Mouse (Mus musculus): ENCODE results near the gene Sorcs3.

The Sorcs3 gene

DNA sequence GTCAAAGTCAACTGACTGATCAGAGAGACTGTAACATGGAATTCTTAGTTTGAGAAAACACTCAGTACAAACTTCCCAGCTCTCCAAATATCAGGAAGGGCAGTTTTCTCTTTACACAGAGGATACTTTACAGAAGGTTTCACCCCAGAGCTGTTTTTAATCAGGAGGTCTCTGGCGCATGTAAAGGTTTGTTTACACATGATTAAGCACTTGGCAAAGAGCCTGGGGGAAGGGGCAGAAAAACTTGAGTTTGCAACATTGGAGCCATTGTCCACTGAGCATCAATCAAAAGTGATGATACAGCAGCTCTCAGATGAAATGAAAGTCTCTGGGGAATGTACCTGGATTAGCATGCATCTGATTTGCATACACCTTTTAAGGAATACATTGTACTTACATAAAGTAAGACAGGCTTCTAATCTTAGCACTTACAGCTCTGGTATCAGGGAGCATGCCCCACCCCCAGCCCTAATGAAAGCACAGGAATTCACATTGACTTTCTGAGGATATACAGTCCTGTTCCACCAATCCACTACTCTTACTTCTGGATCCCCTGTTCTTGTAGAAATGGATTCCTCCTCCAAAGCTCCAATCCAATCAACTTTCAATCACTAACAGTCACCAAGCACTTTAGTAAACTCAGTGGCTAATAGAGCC lies 500.6 kb downstream of the Sorcs3 start:
- peak; percentile 13 for DNase-seq (ENCODE audit: low read depth, low spot score)

DNA sequence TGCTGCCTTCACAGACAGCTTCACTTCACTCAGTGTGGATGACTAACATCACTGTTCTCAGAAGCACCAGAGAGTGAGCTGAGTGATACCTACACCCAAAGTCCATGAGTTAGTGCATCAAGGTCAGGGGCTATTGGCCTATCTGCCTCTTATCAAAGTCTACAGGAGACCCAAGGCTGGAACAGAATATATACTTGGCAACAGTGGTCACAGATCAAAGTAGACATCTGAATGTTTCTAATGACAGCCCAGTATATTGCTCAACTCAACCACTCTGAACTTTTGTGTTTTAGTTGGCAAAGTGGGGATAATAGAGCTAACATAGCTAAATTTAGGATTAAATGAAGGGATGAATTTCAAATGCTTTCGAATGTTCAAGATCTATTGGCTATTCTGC lies 501.1 kb downstream of the Sorcs3 start:
- no peak for DNase-seq (ENCODE audit: low read depth, low spot score)

DNA sequence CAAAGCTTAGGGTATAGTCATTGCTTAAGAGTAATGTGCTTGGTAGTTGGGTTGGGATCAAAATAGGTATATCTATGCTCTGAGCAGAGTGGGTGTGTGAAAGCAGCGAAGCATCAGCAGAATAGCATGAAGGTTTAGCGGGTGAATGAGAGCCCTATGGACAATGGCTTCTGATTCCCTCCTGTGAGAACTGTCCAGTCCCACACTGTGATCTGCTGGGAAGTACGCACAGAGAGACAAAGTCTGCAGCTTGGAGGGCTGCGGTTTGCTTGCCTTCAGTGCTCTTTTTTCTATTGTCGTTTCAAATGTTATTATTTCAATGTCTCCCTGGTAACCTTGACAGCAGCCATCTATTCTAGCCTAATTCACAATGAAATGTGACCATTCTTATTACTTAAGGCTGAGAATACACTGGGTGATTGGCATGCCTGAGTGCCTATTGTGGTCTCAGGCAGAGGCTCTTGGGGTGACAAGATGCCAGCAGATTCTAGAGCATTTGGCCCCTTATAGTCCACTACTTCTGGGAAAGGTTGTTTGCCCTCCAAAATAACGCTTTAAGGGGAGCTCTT lies 520.1 kb downstream of the Sorcs3 start:
- DNase-seq (ENCODE audit: low read depth, low spot score) = no peak

DNA sequence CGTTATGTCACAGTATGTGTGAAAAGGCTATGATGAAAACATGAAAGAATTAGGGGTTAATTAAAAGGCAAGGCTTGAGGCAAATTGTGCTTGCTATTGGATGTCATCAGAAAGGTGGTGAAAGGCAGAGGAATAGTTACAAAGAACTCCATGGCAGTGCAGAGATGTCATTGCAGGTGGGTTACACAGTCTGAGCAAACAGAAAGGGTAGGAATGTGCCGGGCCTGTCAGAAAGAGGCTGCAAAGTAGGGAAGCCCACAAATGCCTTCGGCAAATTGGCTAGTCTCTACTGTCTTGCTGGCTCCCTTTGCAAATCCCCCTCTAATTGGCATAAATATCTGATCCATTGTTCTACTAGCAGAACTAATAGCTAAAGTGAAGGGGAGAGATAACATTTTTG lies 521.2 kb downstream of the Sorcs3 start:
- no peak for DNase-seq (ENCODE audit: low read depth, low spot score)

DNA sequence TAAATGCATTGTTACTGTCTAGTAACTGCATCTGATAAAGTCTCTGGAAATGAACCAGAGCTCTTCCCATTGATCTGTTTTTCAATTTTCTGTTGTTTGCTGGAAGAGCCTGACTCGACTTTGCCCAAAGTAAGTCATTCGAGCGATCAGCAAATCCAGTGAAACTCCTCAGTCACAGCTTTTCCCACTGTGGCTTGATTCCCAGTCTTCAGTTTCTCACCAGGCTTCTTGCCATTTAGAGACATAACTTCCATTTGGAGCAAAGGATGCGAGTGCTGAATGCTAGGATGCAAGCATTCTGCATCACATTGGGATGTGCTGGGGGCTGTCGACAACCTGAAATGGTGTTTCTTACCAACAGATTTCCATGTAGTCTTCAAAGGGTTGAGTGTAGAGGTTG lies 521.8 kb downstream of the Sorcs3 start:
- DNase-seq (ENCODE audit: low read depth, low spot score) = no peak

DNA sequence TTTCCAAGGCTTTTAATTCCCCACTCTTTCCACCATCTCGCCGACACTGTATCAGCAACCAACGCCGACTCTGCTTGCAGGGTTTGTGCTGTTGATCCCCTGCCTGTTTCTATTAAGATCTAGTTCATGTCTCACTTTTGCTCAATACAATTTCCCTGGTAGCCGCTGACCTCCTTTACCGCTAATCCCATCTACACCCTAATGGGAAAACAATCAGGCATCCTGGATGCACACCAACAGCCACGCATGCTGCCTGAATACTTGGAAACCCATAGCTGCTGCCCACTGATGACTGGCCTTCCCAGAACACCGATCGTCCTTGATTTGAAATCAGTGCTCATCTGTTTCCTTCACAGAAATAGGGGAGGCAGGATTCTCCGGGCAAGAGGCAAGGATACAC lies 525.9 kb downstream of the Sorcs3 start:
- DNase-seq (ENCODE audit: low read depth, low spot score) = no peak

DNA sequence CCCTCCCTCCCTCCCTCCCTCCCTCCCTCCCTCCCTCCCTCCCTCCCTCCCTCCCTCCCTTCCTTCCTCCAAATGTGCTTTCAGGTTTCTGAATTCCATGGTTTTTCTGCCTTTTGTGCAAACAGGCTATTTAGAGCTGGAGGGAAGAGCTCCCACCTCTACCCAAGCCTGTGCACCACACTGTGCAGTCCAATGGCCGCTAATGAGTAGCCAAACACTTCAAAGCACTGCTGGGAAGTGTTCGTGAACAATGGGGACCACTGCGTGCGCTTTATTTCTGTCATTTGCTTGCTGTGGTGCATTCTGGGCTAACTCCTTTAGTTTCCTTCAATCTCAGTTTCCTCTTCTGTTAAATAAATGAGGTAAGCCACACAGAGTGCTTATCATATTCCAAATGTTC lies 528.5 kb downstream of the Sorcs3 start:
- DNase-seq (ENCODE audit: low read depth, low spot score) = no peak

DNA sequence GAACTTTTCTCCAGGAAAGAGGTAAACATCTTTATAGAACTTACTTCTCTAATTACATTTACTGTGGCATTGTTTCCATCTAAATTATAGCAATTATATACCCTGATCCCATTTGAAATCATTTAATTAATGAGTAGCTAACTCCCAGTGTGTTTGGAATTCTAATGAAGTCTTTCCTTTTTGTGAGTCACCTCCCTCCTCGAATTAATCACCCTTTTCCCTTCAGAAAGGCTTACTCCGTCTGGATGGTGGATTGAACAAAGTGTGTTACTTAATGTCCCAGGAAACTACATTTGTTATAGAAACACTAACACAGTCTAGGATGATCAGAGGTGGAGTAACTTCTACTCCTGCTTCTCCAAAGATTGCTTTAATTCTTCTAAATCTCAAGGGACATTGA lies 531.7 kb downstream of the Sorcs3 start:
- no peak for DNase-seq (ENCODE audit: low read depth, low spot score)

DNA sequence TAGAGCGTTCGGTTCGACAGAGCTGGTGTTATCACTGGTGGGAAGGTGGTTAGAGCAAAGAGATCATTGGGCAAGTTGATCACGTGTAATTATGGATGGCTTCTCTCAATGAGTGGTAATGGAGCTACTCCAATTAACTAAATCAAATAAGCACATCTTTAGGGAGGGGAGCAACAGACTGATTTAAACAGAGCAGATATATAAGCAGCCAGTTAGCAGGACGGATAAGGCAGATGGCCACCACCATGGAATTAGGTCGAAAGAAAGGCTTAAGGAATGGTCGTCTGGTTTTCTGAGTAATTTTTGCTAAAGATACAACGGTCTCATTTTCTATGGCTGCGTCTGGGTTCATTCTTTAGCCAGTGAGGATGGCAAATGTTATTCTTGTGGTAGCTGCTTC lies 549.3 kb downstream of the Sorcs3 start:
- no peak for DNase-seq (ENCODE audit: low read depth, low spot score)

DNA sequence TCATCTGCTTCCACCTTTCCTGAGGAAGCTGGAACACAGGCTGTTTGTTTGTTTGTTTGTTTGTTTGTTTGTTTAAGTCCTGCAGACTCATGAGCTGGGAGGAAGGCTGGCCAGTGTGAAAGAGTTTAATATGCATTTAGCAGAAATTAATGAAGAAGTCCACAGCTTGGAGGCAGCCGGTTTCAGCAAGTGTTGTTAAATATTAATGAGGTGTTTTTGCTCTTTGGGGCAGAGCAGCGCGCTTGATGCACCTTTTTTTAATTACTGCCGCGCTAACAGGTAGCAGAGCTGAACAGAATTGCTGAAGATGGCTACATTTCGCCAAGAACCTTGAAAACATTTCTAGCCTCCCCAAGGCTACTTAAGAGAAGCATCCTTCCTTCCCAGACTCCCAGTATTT lies 551.0 kb downstream of the Sorcs3 start:
- no peak for DNase-seq (ENCODE audit: low read depth, low spot score)

DNA sequence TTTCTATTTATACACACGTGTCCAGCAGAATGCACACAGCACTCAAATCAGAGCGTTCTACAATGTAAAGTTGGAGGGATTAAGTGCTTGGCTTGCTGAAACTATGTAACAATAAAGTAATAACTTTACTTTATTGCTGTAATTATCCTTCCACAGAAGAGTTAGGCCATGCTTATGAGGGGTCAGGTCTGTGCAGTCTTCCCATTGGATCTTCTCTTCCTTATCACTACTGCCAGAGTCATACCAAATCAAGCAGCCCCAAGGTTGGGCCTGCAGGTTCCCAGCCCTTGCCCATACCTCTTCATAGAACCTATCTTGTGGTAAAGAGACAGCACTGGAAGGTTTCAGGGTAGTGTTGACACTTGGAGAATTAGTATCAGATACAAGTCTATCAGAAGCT lies 560.7 kb downstream of the Sorcs3 start:
- no peak for DNase-seq (ENCODE audit: low read depth, low spot score)

DNA sequence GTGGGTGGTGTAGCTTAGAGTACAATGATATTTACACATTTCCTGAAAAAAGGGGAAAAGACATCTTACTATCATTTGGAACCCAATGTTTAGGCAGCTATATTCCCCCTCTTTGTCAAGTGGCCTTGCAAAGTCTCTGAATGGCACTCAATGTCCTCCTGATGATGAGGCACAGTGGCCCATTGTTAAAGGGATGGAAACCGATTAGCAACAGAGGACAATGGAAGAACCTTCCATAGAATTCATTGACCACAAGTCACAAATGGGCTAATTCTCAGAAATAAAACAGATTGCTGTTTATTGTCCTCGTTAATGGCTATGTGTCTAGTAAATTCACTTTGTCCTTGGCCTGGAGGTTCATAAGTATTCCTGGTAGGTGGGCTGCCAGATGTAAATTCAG lies 565.7 kb downstream of the Sorcs3 start:
- DNase-seq (ENCODE audit: low read depth, low spot score) = no peak

DNA sequence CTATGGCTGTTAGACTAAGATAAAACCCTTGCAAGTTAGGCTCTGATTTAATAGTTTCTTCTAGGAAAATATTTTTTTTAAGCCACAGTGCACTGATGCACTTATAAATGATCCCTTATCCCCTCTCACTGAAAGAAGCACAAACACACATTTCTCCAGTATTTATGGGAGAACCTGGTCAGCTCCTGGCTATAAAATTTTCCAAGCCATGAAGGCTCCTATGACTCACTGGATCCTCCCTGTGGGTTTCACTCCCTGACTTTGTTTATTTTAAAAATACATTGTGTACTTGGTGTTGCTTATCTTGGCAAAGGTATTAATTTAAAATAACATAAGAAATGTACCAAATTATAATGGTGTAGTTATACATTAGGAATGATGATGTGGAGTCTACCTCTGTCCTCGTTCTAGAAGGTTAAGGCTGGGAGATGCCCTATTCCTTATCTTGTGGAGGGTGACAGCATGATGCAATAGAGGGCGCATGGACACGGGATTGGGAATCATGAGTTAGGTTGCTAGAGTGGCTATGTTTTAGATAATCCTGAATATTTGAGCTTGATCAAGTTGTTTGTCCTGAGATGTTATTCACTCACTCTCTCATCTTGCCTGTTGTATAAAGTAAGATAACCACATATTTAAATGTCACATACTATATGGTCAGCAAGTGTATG lies 573.4 kb downstream of the Sorcs3 start:
- DNase-seq (ENCODE audit: low read depth, low spot score) = no peak

DNA sequence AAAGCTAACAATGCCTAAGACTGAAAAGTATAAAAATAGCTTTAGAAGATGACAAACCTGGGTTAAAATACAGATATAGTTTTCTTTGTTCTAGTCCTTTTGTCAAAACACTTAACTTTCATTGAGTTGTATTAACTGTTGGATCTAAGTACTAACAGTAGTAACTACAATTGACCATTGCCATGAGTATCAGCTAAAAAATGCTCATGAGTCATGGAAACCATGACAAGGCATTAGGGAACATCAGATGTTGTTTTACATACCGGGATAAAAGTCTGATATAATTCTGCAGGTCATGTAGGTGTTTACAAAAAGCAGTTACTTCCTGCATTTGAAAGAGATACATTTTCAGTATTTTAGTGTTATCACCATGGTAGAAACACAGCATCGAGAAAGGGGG lies 575.0 kb downstream of the Sorcs3 start:
- no peak for DNase-seq (ENCODE audit: low read depth, low spot score)

DNA sequence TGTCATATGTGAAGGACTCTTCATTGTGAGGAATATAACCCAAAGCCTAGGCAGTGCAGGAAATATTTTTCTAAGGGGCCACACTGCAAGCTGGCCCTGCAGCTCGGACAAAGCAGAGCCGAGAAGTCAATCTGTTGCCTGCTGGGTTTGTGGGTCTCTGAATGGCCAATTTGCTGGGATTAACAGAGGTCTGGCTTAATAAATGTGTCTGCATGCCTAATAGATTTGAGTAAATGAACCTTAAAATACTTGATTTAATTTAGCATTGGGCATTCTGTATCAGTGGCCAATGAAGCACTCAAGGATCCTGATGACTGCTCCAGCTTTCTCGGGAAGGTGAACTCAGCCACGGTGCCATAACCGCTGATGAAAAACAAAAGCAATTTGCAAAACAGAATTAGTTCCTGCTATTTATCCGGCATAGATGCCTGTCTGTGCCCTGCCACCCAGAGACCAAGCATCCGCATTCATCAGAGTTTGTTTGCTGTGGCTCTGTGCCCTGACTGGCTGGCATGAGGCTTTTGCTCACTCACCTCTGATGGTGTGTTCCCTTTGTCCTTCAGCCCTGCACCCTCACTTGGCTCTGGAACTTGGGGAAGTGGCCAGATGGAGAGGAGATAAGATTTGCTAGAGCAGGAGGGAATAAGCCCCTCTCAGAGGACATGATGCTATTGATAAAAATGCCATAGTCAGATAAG lies 576.3 kb downstream of the Sorcs3 start:
- DNase-seq (ENCODE audit: low read depth, low spot score) = no peak

DNA sequence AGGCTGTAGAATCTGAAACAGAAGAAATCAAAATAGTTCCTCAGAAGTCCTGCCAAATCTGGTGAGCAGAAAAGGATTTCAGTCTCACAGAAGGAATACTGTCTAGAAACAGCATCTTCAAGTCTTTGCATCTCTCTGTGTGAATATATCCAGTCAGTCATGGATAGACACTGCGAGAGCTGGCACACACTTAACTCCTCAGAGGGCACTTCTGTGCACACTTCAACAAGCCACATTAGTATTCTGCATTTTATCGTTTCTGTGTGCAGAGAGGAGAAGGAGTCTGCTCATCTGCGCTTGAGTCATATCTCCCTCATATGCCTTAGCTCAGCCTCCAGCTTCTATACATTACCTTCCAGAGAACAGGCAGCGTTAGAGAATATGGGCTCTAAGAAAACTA lies 581.4 kb downstream of the Sorcs3 start:
- no peak for DNase-seq (ENCODE audit: low read depth, low spot score)

DNA sequence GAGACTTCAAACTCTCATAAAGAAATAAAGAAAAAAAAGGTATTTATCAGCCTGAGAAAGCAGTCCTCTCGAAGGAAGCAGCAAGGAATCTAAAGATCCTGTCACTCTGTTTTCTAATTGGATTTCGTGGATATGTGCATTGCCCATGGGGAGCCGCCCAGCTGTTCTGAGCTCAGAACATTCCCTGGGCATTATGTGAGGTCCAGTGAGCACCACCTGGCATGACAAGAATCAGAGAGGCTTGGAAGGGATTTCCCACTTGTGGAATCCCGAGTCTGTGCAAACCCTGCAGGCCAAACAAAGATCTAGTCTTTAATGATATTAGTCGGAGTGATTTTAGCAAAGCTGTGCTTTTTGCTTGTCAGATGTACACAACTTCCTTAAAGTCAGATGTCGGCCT lies 598.7 kb downstream of the Sorcs3 start:
- no peak for DNase-seq (ENCODE audit: low read depth, low spot score)

DNA sequence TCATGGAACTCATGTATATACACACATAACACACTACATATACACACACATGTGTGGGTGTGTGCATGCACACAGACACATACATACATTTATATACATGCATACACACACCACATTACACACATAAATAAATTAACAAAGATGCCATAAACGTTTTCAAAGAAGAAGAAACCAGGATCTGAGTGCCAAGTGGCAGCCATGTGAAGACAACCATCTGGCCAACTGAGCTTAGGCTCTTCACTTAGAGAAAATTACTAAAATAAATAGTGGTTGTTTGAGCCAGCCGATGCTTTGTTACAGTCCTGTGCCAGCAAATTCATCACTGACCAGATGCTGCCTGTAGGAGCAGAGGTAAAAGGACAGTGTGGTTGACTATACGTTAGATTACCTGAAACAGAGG lies 605.7 kb downstream of the Sorcs3 start:
- DNase-seq (ENCODE audit: low read depth, low spot score) = no peak

DNA sequence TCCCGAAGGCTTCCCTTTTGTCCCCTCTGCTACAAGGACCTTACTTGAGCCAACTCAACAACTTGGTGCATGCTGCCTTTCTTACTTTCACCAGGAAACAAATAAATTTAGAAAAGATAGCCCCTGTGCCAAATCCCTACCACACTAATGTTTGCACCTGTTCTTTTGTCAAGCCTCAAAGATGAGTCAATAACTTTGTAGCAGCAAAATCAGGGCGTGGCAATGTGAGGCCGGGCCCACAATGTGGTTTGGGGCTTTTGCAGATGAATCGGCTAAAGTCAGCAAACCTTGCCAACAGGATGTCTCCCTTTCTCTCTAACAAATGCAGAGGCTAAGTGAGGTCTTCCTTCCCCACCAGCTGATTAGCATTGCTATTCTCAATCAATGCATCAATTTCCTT lies 608.0 kb downstream of the Sorcs3 start:
- DNase-seq (ENCODE audit: low read depth, low spot score) = no peak

DNA sequence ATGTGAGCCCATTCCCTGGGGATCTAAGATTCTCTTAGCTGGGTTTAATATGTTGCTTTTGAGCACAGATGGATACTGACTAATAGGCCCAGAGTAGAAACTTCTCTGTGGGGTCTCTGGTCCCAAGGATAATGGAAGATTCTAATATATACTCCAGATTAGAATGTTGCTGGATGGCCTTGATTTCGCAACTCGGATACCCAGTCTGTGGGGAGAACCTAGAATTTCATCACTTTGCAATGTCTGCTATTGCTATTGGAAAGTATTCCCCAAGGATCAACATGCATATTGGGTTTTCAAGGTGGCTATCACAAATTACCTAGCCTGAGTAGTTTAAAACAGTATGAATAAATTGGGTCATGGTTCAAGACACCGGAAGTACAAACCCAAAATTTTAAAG lies 609.2 kb downstream of the Sorcs3 start:
- no peak for DNase-seq (ENCODE audit: low read depth, low spot score)

DNA sequence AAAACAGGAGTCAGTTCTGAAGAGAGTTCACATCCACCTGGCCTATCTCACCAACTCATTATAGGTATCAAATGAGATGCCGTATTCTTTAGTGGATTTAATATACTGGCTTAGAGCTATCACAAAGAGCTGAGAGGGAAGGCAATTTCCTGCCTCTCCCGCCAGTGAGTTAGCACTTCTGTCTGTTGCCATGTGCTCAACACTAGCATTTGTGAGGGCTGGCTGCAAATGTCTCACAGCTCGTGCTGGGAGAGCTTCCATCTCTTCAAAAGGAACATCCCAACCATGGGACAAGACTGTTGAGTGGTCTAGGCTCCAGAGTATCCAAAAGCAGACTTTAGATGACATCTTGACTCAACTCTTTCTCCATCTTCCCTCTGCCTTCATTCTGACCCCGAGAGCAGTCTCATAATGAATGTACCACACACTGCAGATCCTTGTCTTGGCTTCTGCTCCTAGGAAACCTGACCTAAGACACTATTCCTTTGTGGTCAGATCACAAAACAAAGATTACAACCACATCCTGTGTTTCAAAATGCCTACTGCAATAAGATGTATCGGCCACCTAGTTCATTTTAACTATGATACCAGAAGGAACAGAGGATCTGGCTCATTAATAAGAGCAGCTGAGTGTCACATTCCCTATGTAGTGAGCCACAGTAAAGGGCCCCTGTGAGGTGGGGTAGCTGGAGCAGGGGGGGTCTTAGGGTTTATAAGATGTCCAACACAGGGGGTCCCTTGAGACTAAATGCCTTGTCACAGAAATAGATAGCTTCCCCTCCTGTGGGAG lies 614.9 kb downstream of the Sorcs3 start:
- DNase-seq (ENCODE audit: low read depth, low spot score) = no peak

DNA sequence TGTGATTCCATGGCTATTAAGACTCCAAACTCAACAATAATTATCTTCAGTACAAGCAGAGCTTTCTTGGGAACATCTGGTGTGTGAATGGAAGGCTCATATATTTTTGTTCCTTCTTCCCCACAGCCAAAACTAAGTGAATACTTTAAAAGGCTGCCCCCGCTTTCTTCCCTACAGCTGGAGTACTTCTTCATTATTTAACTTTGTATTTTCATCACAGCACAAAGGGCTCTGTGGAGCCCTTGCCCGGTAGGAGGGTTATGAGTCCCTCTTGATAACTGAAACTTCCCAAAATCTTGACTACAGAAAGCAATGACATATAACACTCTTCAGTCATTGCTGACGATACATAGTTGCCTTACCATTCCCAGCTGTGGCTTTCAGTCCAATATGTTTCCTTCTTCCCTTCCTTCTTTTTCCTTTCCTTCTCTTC lies 615.5 kb downstream of the Sorcs3 start:
- DNase-seq (ENCODE audit: low read depth, low spot score) = no peak

All from embryo, embryonic 11.5 days (tissue).